Mouse (Mus musculus) skeletal muscle tissue, postnatal 0 days (tissue): Measurements from ENCODE around the gene Chchd6. TPM values are rescaled to one million over a fixed set of nuclear protein-coding genes. Genes with fewer than 3 reads are reported as not detected.

Experiments
- polyA plus RNA-seq: library from polyadenylated mRNA; unstranded; fragments of >200 nt; fragmentation: Nextera tagmentation; extraction: Ambion mirVana; gene quantifications from 2 replicates; pipeline ENCODE4 v1.2.1, GENCODE M21; 2015

The Chchd6 gene
- 23.2 and 26.3 TPM in 2 replicates for polyA plus RNA-seq

DNA sequence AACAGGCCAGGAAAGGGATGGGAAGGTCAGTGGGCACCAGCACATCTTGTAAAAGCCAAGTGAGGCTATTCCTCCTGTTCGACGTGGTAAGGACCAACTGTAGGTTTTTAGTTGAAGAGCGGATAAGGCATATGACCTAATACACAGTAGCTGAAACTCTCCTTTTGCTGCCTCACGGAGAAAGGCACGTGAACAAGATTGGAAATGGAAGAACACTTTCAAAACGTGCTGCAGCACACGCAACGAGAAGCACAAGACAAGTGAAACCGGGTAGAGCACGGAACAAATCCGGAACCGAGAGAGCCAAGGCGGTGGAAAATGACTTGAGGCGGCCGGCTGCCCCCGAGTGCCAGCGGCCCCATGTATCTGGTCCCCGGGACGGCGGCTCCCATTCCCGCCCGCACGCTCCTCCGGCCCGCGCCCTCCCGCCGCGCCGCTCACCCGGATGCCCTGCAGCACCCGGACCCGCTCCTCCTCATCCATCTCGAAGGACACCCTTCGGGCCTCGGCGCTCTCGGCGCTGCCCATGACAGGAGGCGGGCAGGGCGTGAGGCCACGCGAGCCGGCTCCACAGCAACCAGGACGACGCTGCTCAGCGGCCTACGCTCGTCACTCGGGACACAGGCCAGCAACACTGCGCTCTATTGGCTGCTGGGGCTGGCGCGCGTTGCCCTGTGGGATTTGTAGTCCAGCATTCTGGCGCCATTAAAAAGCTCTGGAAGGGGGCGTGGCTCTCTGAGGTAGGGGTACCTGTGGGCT is at the start of gene Chchd6:
Gene Chchd6, minus strand, starts transcription at position 635 of the 759 bp plus-strand sequence.

GRCm38 (mm10) chr6:89643798-89644270 is 48.4 kb upstream of the Chchd6 start, which contains the start of gene Txnrd3:
Gene Txnrd3 (plus strand): TSS chr6:89643988.

GRCm38 (mm10) chr6:89362281-89363106 is 233.0 kb downstream of the Chchd6 start, which contains the start of gene Plxna1:
Gene Plxna1 (minus strand): TSS chr6:89362620.

Other genes starting within 250 kb of the Chchd6 start
- 7.6 and 10.7 TPM in 2 replicates for gene Plxna1, start 233.0 kb downstream of the Chchd6 start, polyA plus RNA-seq
- gene Txnrd3, start 48.3 kb upstream of the Chchd6 start, polyA plus RNA-seq, result 7.2 and 8.5 TPM in 2 replicates
- not detected in 2 replicates for gene Vmn1r40, start 111.9 kb upstream of the Chchd6 start, polyA plus RNA-seq
- gene Vmn1r41, start 145.1 kb upstream of the Chchd6 start, polyA plus RNA-seq, result not detected in 2 replicates